8 mouse cellular contexts compared by ENCODE assay signal in genomic region chr7:81763110-81763845, GRCm38 (mm10). TPM values are rescaled to one million over a fixed set of nuclear protein-coding genes. Genes with fewer than 3 reads are reported as not detected.
DNase-seq lines count a peak whose midpoint lies in the region; ATAC-seq and TF ChIP-seq lines count a peak whose summit lies in the region.

No protein-coding gene starts in this region.

- H3K9me3 ChIP-seq in forebrain, postnatal 0 days (ENCODE audit: low read length): no peaks in the 10 kb centered on the region
- H3K9me3 ChIP-seq in lung, embryonic 14.5 days (ENCODE audit: low read depth, low read length): no peaks in the 10 kb centered on the region
- no peaks in the 10 kb centered on the region for H3K9me3 ChIP-seq in neural tube, embryonic 14.5 days (ENCODE audit: control insufficient read depth, low read length)

- H3K27ac ChIP-seq in forebrain, postnatal 0 days (ENCODE audit: low read depth, low read length): peak overlapping the region; percentile 84
- peak overlapping the region; percentile 91 for H3K27ac ChIP-seq in lung, embryonic 14.5 days (ENCODE audit: low read depth)
- H3K27ac ChIP-seq in neural tube, embryonic 14.5 days (ENCODE audit: low read depth, low read length): peak overlapping the region; percentile 82

- WGBS in forebrain, postnatal 0 days: 3% methylated on average over 60 of the region's 60 CpGs
- 1% methylated on average over 60 of the region's 60 CpGs for WGBS in lung, embryonic 14.5 days
- 3% methylated on average over 60 of the region's 60 CpGs for WGBS in neural tube, embryonic 14.5 days

- H3K27me3 ChIP-seq in forebrain, postnatal 0 days (ENCODE audit: insufficient read depth, low read length): no peaks in the 10 kb centered on the region
- H3K27me3 ChIP-seq in lung, embryonic 14.5 days (ENCODE audit: insufficient read depth, low read length): no peaks in the 10 kb centered on the region
- H3K27me3 ChIP-seq in neural tube, embryonic 14.5 days (ENCODE audit: control insufficient read depth, insufficient read depth, low read length): no peaks in the 10 kb centered on the region

- ATAC-seq in forebrain, postnatal 0 days: peak; percentile 71
- ATAC-seq in lung, embryonic 14.5 days (ENCODE audit: insufficient read depth): peak; percentile 69
- ATAC-seq in neural tube, embryonic 14.5 days (ENCODE audit: low read depth): peak; percentile 67

- no peaks in the 10 kb centered on the region for H3K36me3 ChIP-seq in forebrain, postnatal 0 days (ENCODE audit: insufficient read depth)
- H3K36me3 ChIP-seq in lung, embryonic 14.5 days (ENCODE audit: insufficient read depth): no peaks in the 10 kb centered on the region
- H3K36me3 ChIP-seq in neural tube, embryonic 14.5 days (ENCODE audit: control insufficient read depth, insufficient read depth, low read length): no peaks in the 10 kb centered on the region

- H3K4me3 ChIP-seq in forebrain, postnatal 0 days (ENCODE audit: low read depth, low read length): peak overlapping the region; percentile 90
- H3K4me3 ChIP-seq in lung, embryonic 14.5 days (ENCODE audit: low read depth, low read length): peak overlapping the region; percentile 98
- peak overlapping the region; percentile 95 for H3K4me3 ChIP-seq in neural tube, embryonic 14.5 days (ENCODE audit: low read depth, low read length)

- peaks cover 3% of the 10 kb centered on the region; the same call in 1 of the 2 replicates for H3K4me1 ChIP-seq in forebrain, postnatal 0 days (ENCODE audit: insufficient read depth)
- H3K4me1 ChIP-seq in lung, embryonic 14.5 days (ENCODE audit: insufficient read depth): 0 out of 2 replicates have a peak, but pooled peaks cover 6% of the 10 kb centered on the region
- H3K4me1 ChIP-seq in neural tube, embryonic 14.5 days (ENCODE audit: control insufficient read depth, insufficient read depth, low read length): peaks cover 10% of the 10 kb centered on the region; the same call in 1 of the 2 replicates

- peak; percentile 16 for DNase-seq in ovary, postnatal 36 days (ENCODE audit: low spot score)
- no peak for DNase-seq in ovary, postnatal 10 days (ENCODE audit: low spot score)
- DNase-seq in cerebellum, adult 11 months: peak; percentile 16
- DNase-seq in forebrain, postnatal 0 days: peak; percentile 54
- peak; percentile 20 for DNase-seq in kidney, adult 9 months
- DNase-seq in lung, embryonic 14.5 days: peak; percentile 58
- peak; percentile 54 for DNase-seq in thymus, postnatal 14 days

- H3K4me2 ChIP-seq in forebrain, postnatal 0 days (ENCODE audit: low read depth): peak overlapping the region; percentile 90
- H3K4me2 ChIP-seq in lung, embryonic 14.5 days: peak overlapping the region; percentile 89
- H3K4me2 ChIP-seq in neural tube, embryonic 14.5 days (ENCODE audit: low read depth, low read length): peak overlapping the region; percentile 93

- peak; percentile 60 for TF ChIP-seq CTCF in forebrain, postnatal 0 days (IDR thresholded peaks at IDR 0.05; ENCODE audit: low read depth)
- TF ChIP-seq CTCF in lung, embryonic 14.5 days (IDR thresholded peaks at IDR 0.05; ENCODE audit: low read depth): peak; percentile 42

- H3K9ac ChIP-seq in forebrain, postnatal 0 days: peak overlapping the region; percentile 90
- H3K9ac ChIP-seq in lung, embryonic 14.5 days: peak overlapping the region; percentile 94
- H3K9ac ChIP-seq in neural tube, embryonic 14.5 days (replicated peaks; ENCODE audit: low read depth, low read length): peak overlapping the region; percentile 87

RNA-seq across cellular contexts. Expression of gene Ramac, which starts 0.6 kb away (rescaled TPM):
- total RNA-seq in forebrain, postnatal 0 days (2014; rRNA removed): 105 and 125 TPM in 2 replicates
- 186 and 200 TPM in 2 replicates for polyA plus RNA-seq in forebrain, postnatal 0 days (2015; fragmentation: Nextera tagmentation; extraction: Ambion mirVana)
- 121 and 124 TPM in 2 replicates for polyA plus RNA-seq in lung, embryonic 14.5 days (2014; fragmentation: Nextera tagmentation; extraction: Ambion mirVana)
- polyA plus RNA-seq in neural tube, embryonic 14.5 days (2014; fragmentation: Nextera tagmentation; extraction: Ambion mirVana): 123 and 134 TPM in 2 replicates

RNA-seq across cellular contexts. Expression of gene 3110040N11Rik, which starts 26.0 kb away (rescaled TPM):
- 46.3 and 50.9 TPM in 2 replicates for total RNA-seq in forebrain, postnatal 0 days (2014; rRNA removed)
- 59.3 and 59.8 TPM in 2 replicates for polyA plus RNA-seq in forebrain, postnatal 0 days (2015; fragmentation: Nextera tagmentation; extraction: Ambion mirVana)
- 45.3 and 49.9 TPM in 2 replicates for polyA plus RNA-seq in lung, embryonic 14.5 days (2014; fragmentation: Nextera tagmentation; extraction: Ambion mirVana)
- 45.3 and 55.4 TPM in 2 replicates for polyA plus RNA-seq in neural tube, embryonic 14.5 days (2014; fragmentation: Nextera tagmentation; extraction: Ambion mirVana)

RNA-seq across cellular contexts. Expression of gene Homer2, which starts 56.0 kb away (rescaled TPM):
- 23.9 and 27.9 TPM in 2 replicates for total RNA-seq in forebrain, postnatal 0 days (2014; rRNA removed)
- 23.5 and 28.8 TPM in 2 replicates for polyA plus RNA-seq in forebrain, postnatal 0 days (2015; fragmentation: Nextera tagmentation; extraction: Ambion mirVana)
- polyA plus RNA-seq in lung, embryonic 14.5 days (2014; fragmentation: Nextera tagmentation; extraction: Ambion mirVana): 38.2 and 40.5 TPM in 2 replicates
- 26.4 and 29.8 TPM in 2 replicates for polyA plus RNA-seq in neural tube, embryonic 14.5 days (2014; fragmentation: Nextera tagmentation; extraction: Ambion mirVana)
